Mouse (Mus musculus): ENCODE data around the gene Gnl2.
A peak's percentile ranks its signal among the peaks of the same experiment; 100 is the strongest.

Gene Gnl2

DNA sequence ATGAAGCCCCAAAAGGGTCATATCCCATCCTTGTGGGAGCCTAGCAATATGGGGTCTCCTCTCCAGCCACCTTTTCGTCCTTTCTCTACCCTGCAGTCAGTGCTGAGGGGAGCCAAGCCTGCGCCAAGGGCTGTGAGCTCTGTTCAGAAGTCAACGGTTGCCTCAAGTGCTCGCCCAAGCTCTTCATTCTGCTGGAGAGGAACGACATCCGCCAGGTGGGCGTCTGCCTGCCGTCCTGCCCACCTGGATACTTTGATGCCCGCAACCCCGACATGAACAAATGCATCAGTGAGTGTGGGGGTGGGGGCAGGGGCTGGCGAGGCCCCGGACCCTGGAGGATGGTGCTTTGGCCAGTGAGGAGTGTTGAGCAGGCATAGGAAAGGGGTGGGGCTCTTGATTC is 11.5 kb upstream of the Gnl2 start:
- DNase-seq = no peak

- no peak for DNase-seq
Measured at GRCm38 (mm10) chr4:125007460-125007859, 8.9 kb upstream of the Gnl2 start.

- DNase-seq = no peak
Measured at GRCm38 (mm10) chr4:125008220-125008619, 8.2 kb upstream of the Gnl2 start.

DNA sequence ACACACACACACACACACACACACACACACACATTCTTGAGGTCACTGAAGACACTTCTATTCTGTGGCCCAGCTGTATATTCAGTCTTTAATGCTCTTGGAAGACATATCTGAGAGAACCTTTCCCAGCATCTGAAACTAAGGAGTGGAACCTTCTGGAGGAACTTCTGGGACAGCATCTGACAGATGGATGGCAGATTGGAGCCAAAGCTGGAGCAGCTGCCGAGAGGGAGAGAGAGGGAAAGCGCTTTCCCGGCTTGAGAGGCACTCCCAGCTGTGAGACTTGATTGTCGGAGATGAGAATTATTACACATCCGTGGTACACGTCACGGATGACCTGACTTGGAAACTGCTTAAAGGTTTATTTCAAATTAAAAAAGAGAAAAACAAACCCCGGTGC is 7.7 kb upstream of the Gnl2 start:
- DNase-seq = no peak

DNA sequence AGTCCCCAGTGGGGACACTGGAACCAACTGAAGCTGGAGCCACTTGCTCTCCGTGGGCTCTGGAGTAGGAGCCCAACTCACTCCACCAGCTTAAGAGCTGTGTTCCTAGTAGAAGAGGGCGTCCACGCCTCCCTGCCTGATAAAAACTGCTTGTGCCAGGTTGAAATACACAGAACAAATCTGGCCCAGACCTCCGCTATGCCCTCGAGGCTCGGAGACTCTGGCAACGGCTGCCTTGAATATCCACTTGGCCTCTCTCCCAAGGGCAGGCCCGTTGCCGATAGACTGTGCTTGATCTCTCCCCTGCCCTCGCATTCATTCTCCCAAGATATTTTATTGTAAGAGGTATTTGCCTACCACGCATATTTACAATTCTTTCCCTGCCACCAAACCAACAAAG is 1.0 kb downstream of the Gnl2 start:
- DNase-seq = no peak

GRCm38 (mm10) chr4:125020780-125021538 is 4.6 kb downstream of the Gnl2 start:
- no peak for DNase-seq

DNA sequence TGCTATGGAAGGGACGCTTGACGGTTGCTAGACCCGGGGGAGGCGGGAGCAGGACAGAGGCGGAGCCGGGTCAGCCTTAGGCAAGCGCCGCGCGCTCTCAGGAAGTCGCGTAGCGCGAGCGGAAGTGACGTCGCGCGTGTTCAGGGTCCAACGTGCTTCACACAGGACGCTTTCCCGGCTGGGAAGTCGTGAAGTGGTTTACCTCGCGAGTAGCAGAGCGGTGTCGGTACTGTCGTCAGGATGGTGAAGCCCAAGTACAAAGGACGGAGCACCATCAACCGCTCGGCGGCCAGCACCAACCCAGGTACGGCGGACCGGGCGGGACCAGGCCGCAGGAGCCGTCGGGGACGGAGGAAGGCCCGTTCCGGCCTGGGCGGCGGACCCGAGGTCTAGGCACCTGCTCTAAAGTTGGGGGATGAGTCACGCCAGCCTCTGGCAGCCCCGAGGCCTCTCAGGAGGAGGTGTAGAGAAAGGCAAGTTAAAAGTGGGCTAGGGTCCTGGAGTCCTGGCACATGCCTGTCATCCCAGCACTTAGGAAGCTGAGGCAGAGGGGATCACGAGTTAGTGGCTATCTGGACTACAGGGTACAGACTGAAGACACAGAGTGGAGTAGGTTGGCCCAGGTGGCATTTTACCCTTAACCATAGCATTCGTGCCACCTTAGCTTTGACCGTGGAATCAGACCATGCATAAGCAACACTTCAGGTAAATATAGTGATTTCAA is 13.7 kb downstream of the Gnl2 start:
- DNase-seq = peak; percentile 82 to 83

- DNase-seq = no peak
Measured at GRCm38 (mm10) chr4:125034341-125034740, 18.0 kb downstream of the Gnl2 start.

DNA sequence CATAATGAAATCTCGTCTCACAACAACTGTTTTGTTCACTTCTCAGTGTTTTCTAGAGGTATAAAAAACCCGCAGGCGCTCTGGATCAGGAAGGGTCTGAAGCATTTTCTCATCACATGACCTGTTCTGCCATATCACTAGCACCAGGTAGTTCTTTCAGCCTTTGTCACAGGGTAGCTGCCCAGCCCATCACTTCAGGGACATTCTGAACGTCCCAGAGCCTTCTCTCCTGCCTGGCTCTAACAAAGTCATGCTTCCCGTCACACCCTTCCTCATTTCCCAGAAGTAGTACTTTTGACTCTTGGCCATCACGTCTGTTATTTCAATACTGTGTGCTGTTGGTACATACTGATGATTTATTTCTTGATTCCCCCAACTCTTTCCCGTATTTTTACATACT is 28.1 kb downstream of the Gnl2 start:
- no peak for DNase-seq

DNA sequence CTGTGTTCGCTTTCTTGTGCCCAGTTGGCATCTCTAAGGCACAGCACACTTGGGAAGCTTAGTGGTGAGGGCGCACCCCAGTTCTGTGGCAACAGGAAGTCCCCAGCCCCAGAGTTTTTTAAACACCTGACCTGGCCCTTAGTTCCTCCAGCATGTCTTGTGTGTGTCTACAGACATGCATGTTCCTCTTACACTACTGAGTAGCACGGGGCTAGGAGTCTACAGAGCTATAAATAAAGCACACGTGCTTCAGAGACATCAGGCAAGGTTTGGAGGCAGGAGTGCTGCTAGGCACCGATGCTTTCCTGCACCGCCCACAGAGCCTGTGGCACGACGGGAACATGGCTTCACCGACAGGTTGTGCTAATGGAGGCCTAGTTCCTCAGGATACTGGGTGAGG is 39.0 kb downstream of the Gnl2 start:
- DNase-seq = no peak

DNA sequence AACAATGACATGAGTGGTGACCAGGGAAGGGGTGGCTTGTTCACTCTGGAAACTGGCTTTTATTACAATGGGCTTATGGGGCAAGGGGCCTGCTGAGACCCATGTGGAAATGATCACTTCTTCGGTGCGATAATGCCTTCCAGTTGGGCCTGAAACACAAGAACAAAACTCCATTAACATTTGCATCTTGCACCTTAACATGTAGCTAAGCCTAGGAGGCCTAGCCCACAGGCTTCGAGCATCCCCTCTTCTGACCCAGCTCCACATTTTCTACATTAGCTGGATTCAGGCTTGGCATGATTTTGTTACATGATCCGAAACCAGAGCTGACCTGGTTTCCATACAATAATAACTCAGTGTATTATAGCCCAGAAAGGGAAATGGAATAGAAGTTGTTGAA is 40.1 kb downstream of the Gnl2 start:
- no peak for DNase-seq

- no peak for DNase-seq
Measured at GRCm38 (mm10) chr4:125057273-125057672, 40.9 kb downstream of the Gnl2 start.

GRCm38 (mm10) chr4:125058033-125058432 is 41.6 kb downstream of the Gnl2 start:
- no peak for DNase-seq

DNA sequence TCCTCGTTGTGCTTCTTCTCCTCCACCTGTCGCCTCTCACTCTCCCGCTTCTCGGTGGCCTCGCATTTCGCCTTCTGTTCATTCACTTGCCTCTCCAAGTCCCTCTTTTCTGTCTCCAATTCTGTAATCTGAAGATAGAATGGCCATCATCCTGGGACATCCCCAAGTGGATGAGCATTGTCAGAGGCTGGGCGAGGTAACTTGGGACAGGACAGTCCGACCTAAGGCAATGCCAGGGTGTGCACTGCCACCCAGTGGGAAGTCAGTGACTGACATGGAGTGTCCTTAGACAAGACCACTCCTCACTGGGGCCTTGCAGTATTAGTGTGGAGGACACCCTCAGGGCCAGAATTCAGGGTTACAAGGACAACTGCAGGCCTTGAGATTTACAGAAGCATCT is 42.6 kb downstream of the Gnl2 start:
- no peak for DNase-seq

DNA sequence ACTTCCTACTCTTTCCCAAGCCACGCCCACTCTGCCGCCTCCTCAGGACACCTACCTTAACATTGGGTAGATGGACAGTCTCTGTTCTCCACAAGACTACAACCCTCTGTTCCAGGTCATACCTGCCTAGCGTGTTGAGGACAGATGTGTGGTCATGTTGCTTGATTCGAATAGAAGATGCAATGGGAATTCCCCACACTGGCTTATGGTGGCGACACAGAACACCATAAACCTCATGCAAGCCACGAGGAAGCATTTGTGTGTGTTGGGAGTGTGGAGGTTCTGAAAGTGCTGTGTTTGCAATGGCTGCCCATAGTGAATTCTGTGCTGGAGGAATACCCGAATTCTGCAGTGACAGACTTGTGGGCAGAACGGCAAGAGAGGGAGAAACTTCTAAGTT is 47.4 kb downstream of the Gnl2 start:
- no peak for DNase-seq

DNA sequence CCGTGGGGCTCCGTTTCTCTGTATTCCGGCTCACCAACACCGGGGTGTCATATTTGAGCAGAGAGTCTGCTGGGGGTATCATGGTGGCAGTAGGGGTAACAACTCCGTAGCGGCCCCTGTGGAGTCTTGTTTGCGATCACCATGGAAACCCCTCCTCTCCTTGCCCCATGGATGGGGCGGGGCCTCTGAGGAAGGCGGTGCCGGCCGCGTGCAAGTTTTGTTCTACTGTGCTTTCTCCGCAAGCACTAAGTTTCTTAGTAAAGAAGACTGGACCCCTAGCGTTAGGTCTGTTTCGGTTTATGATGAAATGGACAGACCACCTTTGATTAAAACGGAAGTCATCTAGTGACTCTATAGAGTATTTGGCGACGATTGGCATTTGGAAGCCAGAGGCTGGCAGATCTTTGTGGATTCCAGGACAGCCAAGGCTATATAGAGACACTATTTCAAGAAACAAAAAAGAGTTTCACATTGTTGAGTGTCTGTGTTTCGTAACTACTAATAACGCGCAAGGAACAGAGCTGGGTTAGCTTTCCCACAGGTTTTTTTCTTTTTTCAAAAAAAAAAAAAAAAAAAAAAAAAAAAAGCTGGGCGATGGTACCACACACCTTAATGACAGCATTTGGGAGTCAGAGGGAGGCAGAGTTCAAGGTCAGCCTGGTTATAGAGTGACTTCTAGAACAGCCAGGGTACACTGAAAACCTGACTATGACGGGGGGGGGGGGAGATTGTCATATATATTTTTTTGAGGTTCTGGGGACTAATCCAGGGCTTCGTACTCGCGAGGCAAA is 49.3 kb downstream of the Gnl2 start, which contains the start of gene Dnali1:
Gene Dnali1, minus strand, starts transcription at position 187 of the 791 bp plus-strand sequence.
- peak; percentile 43 to 53 for DNase-seq

DNA sequence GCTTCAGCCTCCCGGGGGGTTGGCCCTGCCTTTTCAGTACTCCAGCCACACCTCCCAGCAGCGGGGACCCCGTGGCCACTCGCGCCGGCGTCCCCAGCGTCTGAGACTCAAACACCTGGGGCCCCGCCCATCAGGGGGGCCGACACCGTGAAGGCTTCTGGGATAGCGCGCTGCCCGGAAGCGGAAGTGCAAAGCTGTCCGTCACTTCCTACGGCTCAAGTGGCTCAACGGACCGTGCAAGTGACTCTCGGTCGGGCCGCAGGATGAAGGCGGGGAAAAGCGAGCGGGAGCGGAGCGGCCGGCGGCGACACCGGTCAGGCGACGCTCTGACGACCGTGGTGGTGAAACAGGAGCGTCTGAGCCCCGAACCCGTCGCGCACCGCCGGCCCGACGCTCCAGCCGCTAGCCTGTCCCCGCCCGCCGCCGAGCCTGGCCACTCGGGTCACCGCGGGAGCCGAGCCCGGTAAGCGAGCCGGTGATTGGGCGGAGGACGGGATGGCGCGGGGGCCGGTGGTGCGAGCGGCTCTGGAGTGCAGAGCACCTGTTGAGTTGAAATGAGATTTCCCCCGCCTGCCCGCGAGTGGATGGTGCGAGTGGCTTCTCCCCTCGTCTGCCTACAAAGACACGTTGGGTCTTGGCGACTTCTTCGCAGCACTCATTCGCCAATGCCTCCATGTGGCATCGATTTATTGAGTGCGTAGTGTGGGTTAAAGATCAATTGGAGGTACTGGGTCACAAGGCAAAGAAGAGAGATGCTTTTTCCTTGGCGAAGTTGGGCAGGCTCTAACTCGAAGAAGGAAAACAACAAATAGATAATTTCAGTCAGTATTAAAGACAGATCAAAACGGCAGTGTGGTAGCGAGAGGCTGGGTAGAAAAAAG is 50.3 kb downstream of the Gnl2 start, which contains the start of gene Snip1:
Gene Snip1, plus strand, starts transcription at position 183 of the 881 bp plus-strand sequence.
- peak; percentile 87 to 88 for DNase-seq

DNA sequence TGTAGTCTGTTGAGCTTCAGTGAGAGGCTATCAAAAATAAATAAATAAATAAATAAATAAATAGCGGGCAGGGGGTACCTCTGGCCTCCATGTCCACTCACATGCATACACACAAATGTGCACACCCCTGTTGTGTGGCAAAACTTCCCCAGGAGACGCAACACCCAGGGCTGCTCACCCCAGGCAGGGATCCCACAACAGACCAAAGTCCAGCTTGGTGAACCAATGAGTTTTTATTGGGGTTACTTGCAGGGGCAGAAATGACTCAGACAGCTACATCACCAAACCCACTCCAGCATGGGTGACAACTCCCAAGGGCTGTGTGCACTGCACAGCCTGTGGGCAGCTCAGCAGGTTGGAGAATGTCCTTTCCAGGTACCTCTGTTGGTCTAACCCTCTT is 61.3 kb downstream of the Gnl2 start:
- no peak for DNase-seq

- DNase-seq = no peak
Measured at GRCm38 (mm10) chr4:125078698-125079097, 62.3 kb downstream of the Gnl2 start.

DNA sequence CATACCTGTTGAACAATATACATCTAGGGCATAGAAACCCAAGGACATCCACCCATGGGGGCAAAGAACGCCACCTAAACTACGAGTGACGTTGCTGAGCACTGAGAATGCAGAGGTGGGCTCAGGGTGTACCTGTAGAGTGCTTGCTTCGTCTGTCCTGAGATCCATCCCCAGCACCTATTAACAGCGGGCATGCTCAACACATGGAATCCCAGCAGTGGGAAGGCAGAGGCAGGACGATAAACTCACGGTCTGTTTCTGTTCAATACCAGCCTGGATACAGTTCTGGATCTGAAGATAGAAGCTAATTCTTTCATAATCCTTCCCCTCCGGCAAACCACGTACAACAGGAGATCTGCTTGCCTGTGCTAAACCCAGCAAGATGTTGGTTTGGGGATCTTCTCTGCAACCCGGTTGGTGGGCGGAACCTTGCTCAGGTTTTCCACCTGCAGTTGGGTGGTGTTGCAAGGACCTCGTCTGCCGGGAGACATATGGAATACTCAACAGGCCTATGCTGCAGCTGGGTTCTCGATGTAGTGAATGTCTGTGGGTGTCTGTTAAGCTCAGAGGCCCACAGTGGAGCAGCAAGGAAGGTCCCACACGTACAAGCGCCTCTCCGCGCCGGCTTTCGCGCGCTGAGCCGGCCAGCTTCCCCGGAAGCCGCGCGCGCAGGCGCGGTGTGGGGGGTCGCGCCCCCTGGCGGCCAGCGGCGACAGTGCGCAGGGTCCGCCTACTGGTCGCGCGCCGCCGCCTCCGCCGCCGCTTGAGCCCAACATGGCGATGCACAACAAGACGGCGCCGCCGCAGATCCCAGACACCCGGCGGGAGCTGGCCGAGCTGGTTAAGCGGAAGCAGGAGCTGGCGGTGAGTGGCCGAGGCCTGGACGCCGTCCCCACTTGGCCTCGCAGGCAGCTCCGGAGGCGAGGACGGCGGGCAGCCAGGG is 68.3 kb downstream of the Gnl2 start, which contains the start of gene Meaf6:
Gene Meaf6, plus strand, starts transcription at position 732 of the 943 bp plus-strand sequence.
- DNase-seq = peak; percentile 78 to 80

DNA sequence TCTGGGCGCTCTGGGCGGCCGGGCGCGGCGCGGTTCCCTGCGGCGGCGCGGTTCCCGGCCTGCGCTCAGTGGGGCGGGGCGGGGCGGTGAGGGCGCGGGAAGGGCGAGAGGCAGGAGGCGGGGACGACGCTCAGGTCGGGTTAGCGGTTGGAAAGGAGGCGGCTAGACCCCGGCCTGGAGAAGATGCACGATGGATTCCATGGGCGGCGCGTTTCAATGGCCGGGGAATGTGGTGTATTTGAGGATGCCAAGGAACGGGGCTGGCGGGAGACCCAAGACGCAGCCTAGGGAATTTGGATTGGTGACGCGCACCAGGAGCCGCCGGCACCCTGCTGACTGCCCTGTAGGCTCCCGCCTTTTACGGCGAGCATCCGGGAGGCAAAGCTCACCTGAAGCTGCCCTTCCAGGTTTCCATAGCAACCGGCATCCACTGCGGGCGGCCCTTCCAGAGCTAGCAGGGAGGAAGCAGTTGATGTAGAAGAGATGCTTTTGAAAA is 69.0 kb downstream of the Gnl2 start:
- DNase-seq = peak in 1 of 2 experiments; percentile 55
